Mouse (Mus musculus) stomach, embryonic 16.5 days (tissue): ENCODE data around the gene Fchsd2. TPM values are rescaled to one million over a fixed set of nuclear protein-coding genes. Genes with fewer than 3 reads are reported as not detected.
"Not testable (repeated sequence)": the region's sequence is repeated elsewhere in the genome, so short reads cannot be mapped to it uniquely, and the experiment has no call there.

Experiments
- ATAC-seq: fragments of 200-750 bp; cut with Nextera tagmentation; 2 replicates; pipeline ENCODE4 v1.8.0; 2017; ENCODE audit warnings: moderate number of reproducible peaks, moderate TSS enrichment; ENCODE audit not compliant: insufficient read depth, low FRiP score
- H3K27ac ChIP-seq: fragments of 300-500 bp; sonication (generic); 2 replicates; pipeline ENCODE4 v1.5.1; 2014; ENCODE audit warnings: low read length
- H3K27me3 ChIP-seq: fragments of 300-500 bp; sonication (generic); 2 replicates; pipeline ENCODE4 v1.6.1; 2014; ENCODE audit warnings: low read length, control low read depth, mixed read lengths; ENCODE audit not compliant: control insufficient read depth, insufficient read depth
- H3K36me3 ChIP-seq: fragments of 300-500 bp; sonication (generic); 2 replicates; pipeline ENCODE4 v1.6.1; 2014; ENCODE audit warnings: low read length; ENCODE audit not compliant: control insufficient read depth, insufficient read depth
- H3K4me1 ChIP-seq: fragments of 300-500 bp; sonication (generic); 2 replicates; pipeline ENCODE4 v1.6.1; 2014; ENCODE audit warnings: low read length, control low read depth, mixed read lengths; ENCODE audit not compliant: control insufficient read depth, insufficient read depth
- H3K4me2 ChIP-seq: fragments of 300-500 bp; sonication (generic); 2 replicates; pipeline ENCODE4 v1.6.1; 2014; ENCODE audit warnings: low read depth, low read length, mixed read lengths
- H3K4me3 ChIP-seq: fragments of 300-500 bp; sonication (generic); replicated peaks from 2 replicates; pipeline ENCODE4 v1.5.1; 2014; ENCODE audit warnings: mild to moderate bottlenecking, low read length
- H3K9ac ChIP-seq: fragments of 300-500 bp; sonication (generic); 2 replicates; pipeline ENCODE4 v1.6.1; 2014; ENCODE audit warnings: low read length
- H3K9me3 ChIP-seq: fragments of 300-500 bp; sonication (generic); replicated peaks from 2 replicates; pipeline ENCODE4 v1.6.1; 2016; ENCODE audit warnings: low read length, control low read depth; ENCODE audit not compliant: control insufficient read depth
- WGBS: fragments of 180-500 bp; shearing (Covaris S2); extraction: QIAGEN DNeasy Blood & Tissue Kit; methylation state at CpG from one replicate; pipeline ENCODE4 v1.1.7; 2014; 5-methylcytosine and 5-hydroxymethylcytosine counted together
- polyA plus RNA-seq: library from polyadenylated mRNA; unstranded; fragments of >200 nt; fragmentation: Nextera tagmentation; extraction: Ambion mirVana; gene quantifications from 2 replicates; pipeline ENCODE4 v1.2.1, GENCODE M21; 2015

Gene Fchsd2
- polyA plus RNA-seq, 1 experiment from 2014 or later = 20.0 TPM

DNA sequence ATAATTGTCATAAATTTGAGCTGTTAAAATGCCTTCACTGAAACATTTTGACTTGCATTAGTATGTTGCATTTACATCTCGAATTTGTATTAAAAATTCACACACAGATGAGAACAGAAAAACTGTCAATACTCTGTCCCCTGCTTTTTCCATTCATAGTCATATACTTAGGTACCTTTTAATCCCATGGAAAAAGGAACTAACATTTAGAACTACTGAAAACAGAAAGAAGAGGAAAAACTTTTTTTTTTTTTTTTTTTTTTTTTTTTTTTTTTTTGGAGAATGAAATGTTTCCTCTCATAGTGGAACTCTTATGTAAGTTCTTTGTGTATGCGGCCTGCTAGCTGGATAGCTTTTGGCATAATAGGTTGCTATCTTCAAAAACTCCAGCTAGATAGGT, 51.6 kb downstream of the Fchsd2 start:
- Histone ChIP-seq H3K27ac (no peak overlapping the region), H3K9me3 (no peaks in the 10 kb centered on the region), H3K4me2 (no peak overlapping the region), H3K4me1 (peaks cover 3% of the 10 kb centered on the region; the same call in 1 of the 2 replicates), H3K36me3 (no peaks in the 10 kb centered on the region; the same call in 1 of the 2 replicates), H3K27me3 (no peaks in the 10 kb centered on the region), H3K9ac (no peak overlapping the region), H3K4me3 (no peak overlapping the region)
- no peak for ATAC-seq
- 61% methylated on average over 2 of the region's 2 CpGs for WGBS

DNA sequence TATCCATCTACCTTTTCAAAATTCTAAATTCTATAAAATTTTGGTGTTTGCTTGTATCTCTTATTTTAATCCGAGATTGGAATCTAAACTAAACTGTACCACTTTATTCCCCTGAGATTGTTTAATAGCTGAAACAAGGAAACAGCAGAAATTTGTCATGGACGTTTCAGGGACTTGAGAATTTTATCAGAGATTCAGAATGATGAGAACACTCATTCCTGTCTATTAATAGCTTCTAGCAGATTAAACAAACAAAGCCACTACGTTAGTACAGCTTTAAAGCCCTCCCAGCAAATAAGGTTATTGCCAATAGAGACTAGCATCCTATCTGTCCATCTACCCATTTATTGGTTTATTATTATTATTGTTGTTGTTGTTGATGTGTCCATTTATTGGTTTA, 56.4 kb downstream of the Fchsd2 start:
- Histone ChIP-seq H3K27me3 (no peaks in the 10 kb centered on the region), H3K4me1 (no peaks in the 10 kb centered on the region), H3K27ac (no peak overlapping the region), H3K4me3 (no peak overlapping the region), H3K9me3 (no peaks in the 10 kb centered on the region), H3K36me3 (no peaks in the 10 kb centered on the region), H3K9ac (no peak overlapping the region), H3K4me2 (no peak overlapping the region)
- 48% methylated on average over 3 of the region's 3 CpGs for WGBS
- no peak for ATAC-seq

DNA sequence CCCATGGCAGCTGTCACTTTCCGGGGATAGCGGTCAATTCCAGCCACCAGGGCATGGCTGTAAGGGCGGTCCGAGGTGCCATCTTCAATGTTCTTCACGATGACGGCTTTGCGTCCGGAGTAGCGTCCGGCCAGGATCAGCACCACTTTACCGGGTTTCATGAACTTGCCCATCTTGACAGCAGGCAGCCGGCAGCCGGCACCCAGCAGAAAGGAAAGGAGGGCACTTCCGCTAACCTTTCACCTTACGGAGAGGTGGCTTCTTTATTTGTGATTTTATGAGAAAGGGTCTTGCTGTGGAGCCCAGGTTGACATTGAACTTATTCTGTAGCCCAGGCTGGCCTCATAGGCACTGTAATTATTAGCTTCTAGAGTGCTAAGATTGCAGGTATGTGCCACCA, 62.2 kb downstream of the Fchsd2 start:
- not testable (repeated sequence) for H3K27me3 ChIP-seq, H3K36me3 ChIP-seq, H3K27ac ChIP-seq, H3K9me3 ChIP-seq, H3K4me3 ChIP-seq, H3K9ac ChIP-seq, ATAC-seq, H3K4me1 ChIP-seq, H3K4me2 ChIP-seq
- 97% methylated on average over 15 of the region's 15 CpGs for WGBS

DNA sequence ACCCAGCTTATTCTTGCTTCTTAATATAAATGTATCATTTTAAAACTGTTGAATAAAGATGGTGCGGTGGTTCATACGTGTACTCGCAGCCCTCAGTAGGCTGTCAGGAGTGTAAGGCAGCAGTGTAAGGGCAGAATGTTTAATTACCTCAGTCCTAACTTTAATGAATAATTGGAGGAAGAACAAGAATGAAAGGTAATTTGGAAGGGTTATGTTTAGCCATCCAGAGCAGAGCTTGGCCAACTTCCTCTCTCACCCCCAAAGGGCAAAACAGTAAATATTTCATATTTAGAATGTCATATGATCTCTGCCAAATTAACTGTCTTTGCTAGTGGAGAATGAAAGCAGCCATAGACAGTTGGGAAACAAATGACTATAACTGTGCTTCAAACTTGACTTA, 62.6 kb downstream of the Fchsd2 start:
- Histone ChIP-seq H3K27ac (no peak overlapping the region), H3K9me3 (no peaks in the 10 kb centered on the region), H3K4me3 (no peak overlapping the region), H3K4me1 (no peaks in the 10 kb centered on the region; the same call in 1 of the 2 replicates), H3K4me2 (no peak overlapping the region), H3K27me3 (no peaks in the 10 kb centered on the region), H3K9ac (no peak overlapping the region), H3K36me3 (no peaks in the 10 kb centered on the region)
- no peak for ATAC-seq
- WGBS = 83% methylated on average over 3 of the region's 3 CpGs

DNA sequence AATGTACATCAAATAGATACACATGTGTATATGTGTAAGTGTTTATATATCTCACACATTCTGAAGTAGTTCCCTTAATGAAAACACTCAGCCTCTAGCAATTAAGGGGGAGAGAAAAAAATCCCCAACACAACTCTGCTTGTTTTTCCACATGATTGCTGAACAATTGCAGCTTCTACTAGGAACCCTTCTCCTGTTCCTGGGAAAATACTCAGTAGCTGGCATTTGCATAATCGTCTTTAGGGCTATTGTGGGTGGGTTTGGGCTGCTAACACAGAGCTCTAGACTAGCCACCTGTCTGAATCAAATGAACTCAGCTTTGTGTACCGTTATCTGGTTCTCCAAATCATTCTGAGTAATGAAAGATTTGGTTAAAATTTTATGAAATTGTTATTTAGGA, 67.6 kb downstream of the Fchsd2 start:
- WGBS = 81% methylated on average over 2 of the region's 2 CpGs
- Histone ChIP-seq H3K4me3 (no peak overlapping the region), H3K9me3 (no peaks in the 10 kb centered on the region), H3K4me1 (peaks cover 4% of the 10 kb centered on the region; the same call in 1 of the 2 replicates), H3K27ac (no peak overlapping the region), H3K4me2 (no peak overlapping the region), H3K27me3 (no peaks in the 10 kb centered on the region), H3K9ac (no peak overlapping the region), H3K36me3 (no peaks in the 10 kb centered on the region)
- ATAC-seq = no peak

DNA sequence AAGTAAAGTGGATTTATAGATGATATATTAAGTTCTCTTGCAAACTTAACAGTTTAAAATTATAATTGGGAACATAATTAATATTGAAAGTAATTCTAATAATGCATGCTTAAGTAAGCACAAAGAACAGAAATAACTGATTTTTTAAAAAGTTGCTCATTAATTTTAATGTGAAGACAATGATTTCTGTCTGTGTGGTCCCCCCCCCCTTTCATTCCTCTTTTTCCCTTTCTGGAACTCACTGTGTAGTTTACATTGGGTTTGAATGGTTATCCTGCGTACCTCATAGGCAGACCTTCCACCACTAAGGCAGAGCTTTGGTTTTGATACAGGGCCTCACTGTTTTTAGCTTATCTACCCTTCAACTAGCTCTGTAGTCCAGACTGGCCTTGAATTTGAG, 70.1 kb downstream of the Fchsd2 start:
- 81% methylated on average over 1 of the region's 1 CpGs for WGBS
- no peak overlapping the region for H3K4me3 ChIP-seq
- no peak overlapping the region for H3K9ac ChIP-seq
- no peak for ATAC-seq
- no peaks in the 10 kb centered on the region for H3K9me3 ChIP-seq
- no peak overlapping the region for H3K4me2 ChIP-seq
- no peak overlapping the region for H3K27ac ChIP-seq
- no peaks in the 10 kb centered on the region for H3K27me3 ChIP-seq
- H3K36me3 ChIP-seq = no peaks in the 10 kb centered on the region
- 0 out of 2 replicates have a peak, but pooled peaks cover 4% of the 10 kb centered on the region for H3K4me1 ChIP-seq

DNA sequence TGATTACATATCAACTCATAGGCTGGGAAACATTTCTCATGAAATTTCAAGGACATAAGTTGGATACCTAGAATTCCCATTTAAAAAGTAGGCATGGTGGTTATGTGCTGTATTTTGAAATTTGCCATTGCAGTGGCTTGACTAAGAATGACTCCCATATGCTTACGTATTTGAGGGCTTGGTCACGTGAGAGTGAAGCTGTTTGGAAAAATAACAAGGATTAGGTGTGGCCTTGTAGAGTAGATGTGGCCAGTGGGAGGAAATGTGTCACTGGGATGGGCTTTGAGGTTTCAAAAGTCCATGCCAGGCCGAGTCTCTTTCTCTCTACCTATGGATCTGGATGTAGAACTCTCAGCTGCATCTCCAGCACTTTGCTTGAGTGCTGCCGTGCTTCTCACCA, 71.2 kb downstream of the Fchsd2 start:
- Histone ChIP-seq H3K4me2 (no peak overlapping the region), H3K4me1 (0 out of 2 replicates have a peak, but pooled peaks cover 4% of the 10 kb centered on the region), H3K27ac (no peak overlapping the region), H3K4me3 (no peak overlapping the region), H3K9me3 (no peaks in the 10 kb centered on the region), H3K9ac (no peak overlapping the region), H3K27me3 (no peaks in the 10 kb centered on the region), H3K36me3 (no peaks in the 10 kb centered on the region)
- WGBS = 72% methylated on average over 4 of the region's 4 CpGs
- no peak for ATAC-seq

DNA sequence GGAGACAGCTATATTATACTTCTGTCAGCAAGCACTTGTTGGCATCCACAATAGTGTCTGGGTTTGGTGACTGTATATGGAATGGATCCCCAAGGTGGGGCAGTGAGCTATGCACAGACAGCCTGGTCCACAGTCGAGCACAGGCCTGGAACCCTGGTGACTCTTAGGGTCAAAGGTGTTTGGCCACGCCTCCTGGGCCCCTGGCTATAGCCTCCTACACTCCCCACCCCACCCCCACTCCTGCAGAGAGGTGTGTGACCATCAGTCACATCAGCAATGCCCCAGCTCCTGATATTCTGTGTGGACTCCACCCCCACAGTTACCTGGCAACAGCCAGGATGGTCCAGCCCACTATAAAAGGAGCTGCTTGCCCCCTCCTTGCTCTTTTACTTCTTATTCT, 73.9 kb downstream of the Fchsd2 start:
- Histone ChIP-seq H3K4me2 (no peak overlapping the region), H3K27me3 (no peaks in the 10 kb centered on the region), H3K4me3 (no peak overlapping the region), H3K27ac (no peak overlapping the region), H3K36me3 (no peaks in the 10 kb centered on the region), H3K4me1 (0 out of 2 replicates have a peak, but pooled peaks cover 4% of the 10 kb centered on the region), H3K9ac (no peak overlapping the region), H3K9me3 (no peaks in the 10 kb centered on the region)
- 35% methylated on average over 2 of the region's 2 CpGs for WGBS
- ATAC-seq = no peak

DNA sequence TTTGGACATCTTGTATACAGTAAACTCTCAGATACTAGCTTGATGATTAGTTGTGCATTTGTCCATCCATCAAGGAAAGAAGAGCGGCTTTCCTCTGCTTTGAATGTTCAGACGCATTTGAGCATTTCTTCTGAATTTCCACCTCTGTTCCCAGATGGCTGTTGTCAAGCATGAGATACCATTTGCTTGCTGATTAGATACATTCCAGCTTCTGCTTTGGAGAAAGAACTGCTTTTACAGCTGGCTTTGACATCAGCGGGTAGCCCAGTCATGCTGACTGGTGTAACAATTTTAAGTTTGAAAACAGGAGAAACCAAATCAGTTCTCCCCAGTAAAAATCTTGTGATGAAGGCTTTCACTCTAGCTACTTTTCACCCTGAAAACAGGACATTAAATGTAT, 77.8 kb downstream of the Fchsd2 start:
- no peak for ATAC-seq
- H3K4me3 ChIP-seq = no peak overlapping the region
- H3K9ac ChIP-seq = no peak overlapping the region
- no peak overlapping the region for H3K4me2 ChIP-seq
- H3K4me1 ChIP-seq = no peaks in the 10 kb centered on the region
- H3K9me3 ChIP-seq = no peaks in the 10 kb centered on the region
- no peaks in the 10 kb centered on the region for H3K36me3 ChIP-seq
- no peaks in the 10 kb centered on the region for H3K27me3 ChIP-seq
- no peak overlapping the region for H3K27ac ChIP-seq
- 27% methylated on average over 3 of the region's 3 CpGs for WGBS

DNA sequence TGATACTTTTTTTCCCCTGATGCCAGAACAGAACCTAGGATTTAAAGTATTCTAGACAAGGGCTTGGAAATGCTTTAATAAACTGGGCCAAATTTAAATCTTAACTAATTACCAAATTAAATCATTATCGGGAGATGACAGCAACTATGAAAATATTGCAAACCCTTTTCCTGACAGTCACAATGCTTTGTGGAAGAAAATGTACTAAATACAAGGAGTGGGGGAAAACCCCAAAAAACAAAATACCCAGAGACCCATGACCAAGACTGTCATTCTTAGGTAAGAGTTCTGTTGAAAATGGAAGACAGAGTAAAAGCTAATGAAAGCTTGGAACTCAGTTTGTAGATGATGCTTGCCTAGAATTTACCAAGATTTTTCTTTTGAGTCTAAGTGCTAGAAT, 78.3 kb downstream of the Fchsd2 start:
- no peak overlapping the region for H3K4me2 ChIP-seq
- ATAC-seq = no peak
- WGBS = 88% methylated on average over 1 of the region's 1 CpGs

More for the DNA sequence above, 78.3 kb downstream of the Fchsd2 start:
- Histone ChIP-seq H3K4me3 (no peak overlapping the region), H3K27ac (no peak overlapping the region), H3K36me3 (no peaks in the 10 kb centered on the region), H3K9me3 (no peaks in the 10 kb centered on the region), H3K27me3 (no peaks in the 10 kb centered on the region), H3K4me1 (no peaks in the 10 kb centered on the region), H3K9ac (no peak overlapping the region)
